Mouse (Mus musculus): ENCODE results near the gene Atp5s.

Atp5s gene

GRCm38 (mm10) chr12:69777957-69778356 is 53.2 kb downstream of the Atp5s start:
- DNase-seq (ENCODE audit: low spot score), result no peak

- no peak for DNase-seq (ENCODE audit: low spot score)
These were observed 56.7 kb downstream of the Atp5s start for GRCm38 (mm10) chr12:69781480-69781879.

GRCm38 (mm10) chr12:69781935-69782650 is 57.3 kb downstream of the Atp5s start:
- no peak for DNase-seq (ENCODE audit: low spot score)

GRCm38 (mm10) chr12:69783247-69784025 is 58.7 kb downstream of the Atp5s start:
- peak; percentile 56 for DNase-seq (ENCODE audit: low spot score)

- DNase-seq (ENCODE audit: low spot score), result no peak
These were observed 60.7 kb downstream of the Atp5s start for GRCm38 (mm10) chr12:69785471-69785870.

GRCm38 (mm10) chr12:69788380-69788779 is 63.6 kb downstream of the Atp5s start:
- DNase-seq (ENCODE audit: low spot score), result no peak

- no peak for DNase-seq (ENCODE audit: low spot score)
These were observed 65.2 kb downstream of the Atp5s start for GRCm38 (mm10) chr12:69789766-69790529.

GRCm38 (mm10) chr12:69790530-69791505 is 66.1 kb downstream of the Atp5s start, which contains the start of gene Cdkl1:
Gene Cdkl1, minus strand, starts transcription at chr12:69791267.
- peak; percentile 71 for DNase-seq (ENCODE audit: low spot score)
